Comparison of ENCODE assay signal across 8 mouse cellular contexts in genomic region chr19:7265478-7266191, GRCm38 (mm10). TPM values are rescaled to one million over a fixed set of nuclear protein-coding genes. Genes with fewer than 3 reads are reported as not detected.
DNase-seq lines count a peak whose midpoint lies in the region; ATAC-seq lines count a peak whose summit lies in the region.

No protein-coding gene starts in this region.

- H3K4me2 ChIP-seq in heart, embryonic 11.5 days: peak overlapping the region; percentile 91
- H3K4me2 ChIP-seq in forebrain, embryonic 13.5 days: peak overlapping the region; percentile 77
- H3K4me2 ChIP-seq in limb, embryonic 12.5 days: peak overlapping the region; percentile 87

- H3K9ac ChIP-seq in heart, embryonic 11.5 days (ENCODE audit: low read depth, low read length): 0 out of 2 replicates have a peak overlapping the region, but pooled peaks have one; percentile 6
- H3K9ac ChIP-seq in forebrain, embryonic 13.5 days: peak overlapping the region; percentile 98
- no peak overlapping the region; the same call in 1 of the 2 replicates for H3K9ac ChIP-seq in limb, embryonic 12.5 days (replicated peaks)

- peak overlapping the region; percentile 92 for H3K27ac ChIP-seq in heart, embryonic 11.5 days (ENCODE audit: low read depth, low read length)
- H3K27ac ChIP-seq in forebrain, embryonic 13.5 days: peak overlapping the region; percentile 100
- peak overlapping the region; percentile 98 for H3K27ac ChIP-seq in limb, embryonic 12.5 days

- H3K36me3 ChIP-seq in heart, embryonic 11.5 days (ENCODE audit: control insufficient read depth, insufficient read depth, low read length): peaks cover under 1% of the 10 kb centered on the region; the same call in 1 of the 2 replicates
- peaks cover 8% of the 10 kb centered on the region for H3K36me3 ChIP-seq in forebrain, embryonic 13.5 days (ENCODE audit: poor library complexity, severe bottlenecking)
- H3K36me3 ChIP-seq in limb, embryonic 12.5 days: peaks cover 10% of the 10 kb centered on the region

- H3K4me3 ChIP-seq in heart, embryonic 11.5 days (ENCODE audit: low read depth, low read length): no peak overlapping the region
- peak overlapping the region; percentile 91; the same call in 1 of the 2 replicates for H3K4me3 ChIP-seq in forebrain, embryonic 13.5 days
- 0 out of 2 replicates have a peak overlapping the region, but pooled peaks have one; percentile 4 for H3K4me3 ChIP-seq in limb, embryonic 12.5 days (replicated peaks)

- H3K4me1 ChIP-seq in heart, embryonic 11.5 days (ENCODE audit: control insufficient read depth, insufficient read depth, low read length): peaks cover 46% of the 10 kb centered on the region
- peaks cover 54% of the 10 kb centered on the region for H3K4me1 ChIP-seq in forebrain, embryonic 13.5 days
- H3K4me1 ChIP-seq in limb, embryonic 12.5 days (replicated peaks): peaks cover 56% of the 10 kb centered on the region

- intact Hi-C loops in heart, postnatal 36 days (cut with DNase I): loop anchor here (2.0 kb wide), 1 partner anchor 153 kb away; no protein-coding TSS in a partner anchor

- WGBS in heart, embryonic 11.5 days (ENCODE audit: insufficient replicate concordance): 20% methylated on average over 14 of the region's 14 CpGs
- 7% methylated on average over 14 of the region's 14 CpGs for WGBS in forebrain, embryonic 13.5 days
- 19% methylated on average over 14 of the region's 14 CpGs for WGBS in limb, embryonic 12.5 days

- no peaks in the 10 kb centered on the region for H3K9me3 ChIP-seq in heart, embryonic 11.5 days (replicated peaks; ENCODE audit: control insufficient read depth, low read length)
- 0 out of 2 replicates have a peak, but pooled peaks cover 4% of the 10 kb centered on the region for H3K9me3 ChIP-seq in forebrain, embryonic 13.5 days (replicated peaks)
- H3K9me3 ChIP-seq in limb, embryonic 12.5 days: peaks cover 7% of the 10 kb centered on the region; the same call in 1 of the 2 replicates

- no peak for ATAC-seq in heart, embryonic 11.5 days (replicated peaks; ENCODE audit: insufficient number of reproducible peaks, low FRiP score, low TSS enrichment)
- peak; percentile 31; the same call in 1 of the 2 replicates for ATAC-seq in forebrain, embryonic 13.5 days
- no peak for ATAC-seq in limb, embryonic 12.5 days (ENCODE audit: insufficient number of reproducible peaks, insufficient read depth, low FRiP score, low TSS enrichment, low read depth)
- ATAC-seq in megakaryocyte-erythroid progenitor cell, adult 5-6 weeks (replicated peaks; ENCODE audit: low FRiP score, low TSS enrichment, poor library complexity, severe bottlenecking): no peak

- no peaks in the 10 kb centered on the region for H3K27me3 ChIP-seq in heart, embryonic 11.5 days (ENCODE audit: control insufficient read depth, insufficient read depth, low read length)
- H3K27me3 ChIP-seq in forebrain, embryonic 13.5 days: no peaks in the 10 kb centered on the region
- no peaks in the 10 kb centered on the region for H3K27me3 ChIP-seq in limb, embryonic 12.5 days

- no peak for DNase-seq in heart, postnatal 36 days
- DNase-seq in NIH3T3 (ENCODE audit: low read depth): peak; percentile 31
- DNase-seq in testis, postnatal 10 days (ENCODE audit: low spot score): peak; percentile 62
- no peak for DNase-seq in adrenal gland, postnatal 10 days

RNA-seq across cellular contexts. Expression of gene Rcor2, which starts 1.5 kb away (rescaled TPM):
- polyA plus RNA-seq in heart, embryonic 11.5 days (2014; fragmentation: Nextera tagmentation; extraction: Ambion mirVana): 8.4 and 9.5 TPM in 2 replicates
- total RNA-seq in heart, postnatal 36 days (2021): 1 to 10 TPM; 5.4 to 7.8 TPM
- polyA plus RNA-seq in forebrain, embryonic 13.5 days (2015; fragmentation: Nextera tagmentation; extraction: Ambion mirVana): 58.1 and 60.6 TPM in 2 replicates
- polyA plus RNA-seq in limb, embryonic 12.5 days (2016; fragmentation: Nextera tagmentation; extraction: Ambion mirVana): 50.9 and 51.1 TPM in 2 replicates
- 1 to 10 TPM; 4.5 to 7.6 TPM for total RNA-seq in adrenal gland, postnatal 10 days (2021)
- total RNA-seq in megakaryocyte-erythroid progenitor cell, adult 5-6 weeks (2014; fragmentation: Nextera tagmentation): 5.0 and 5.4 TPM in 2 replicates
- total RNA-seq in megakaryocyte-erythroid progenitor cell, adult 5-6 weeks (2017): 4.0 and 19.5 TPM in 2 replicates

RNA-seq across cellular contexts. Expression of gene Naa40, which starts 24.7 kb away (rescaled TPM):
- 62.1 and 68.6 TPM in 2 replicates for polyA plus RNA-seq in heart, embryonic 11.5 days (2014; fragmentation: Nextera tagmentation; extraction: Ambion mirVana)
- total RNA-seq in heart, postnatal 36 days (2021): 10 to 100 TPM; 15.3 to 15.6 TPM
- polyA plus RNA-seq in forebrain, embryonic 13.5 days (2015; fragmentation: Nextera tagmentation; extraction: Ambion mirVana): 71.1 and 80.5 TPM in 2 replicates
- 69.7 and 73.1 TPM in 2 replicates for polyA plus RNA-seq in limb, embryonic 12.5 days (2016; fragmentation: Nextera tagmentation; extraction: Ambion mirVana)
- 10 to 100 TPM; 27.2 to 38.8 TPM for total RNA-seq in adrenal gland, postnatal 10 days (2021)
- 66.8 and 78.6 TPM in 2 replicates for total RNA-seq in megakaryocyte-erythroid progenitor cell, adult 5-6 weeks (2014; fragmentation: Nextera tagmentation)
- 45.4 and 49.0 TPM in 2 replicates for total RNA-seq in megakaryocyte-erythroid progenitor cell, adult 5-6 weeks (2017)

RNA-seq across cellular contexts. Expression of gene Cox8a, which starts 48.2 kb away (rescaled TPM):
- polyA plus RNA-seq in heart, embryonic 11.5 days (2014; fragmentation: Nextera tagmentation; extraction: Ambion mirVana): 1,752 and 1,771 TPM in 2 replicates
- total RNA-seq in heart, postnatal 36 days (2021): 100 to 1,000 TPM; 395 to 437 TPM
- 673 and 749 TPM in 2 replicates for polyA plus RNA-seq in forebrain, embryonic 13.5 days (2015; fragmentation: Nextera tagmentation; extraction: Ambion mirVana)
- 870 and 903 TPM in 2 replicates for polyA plus RNA-seq in limb, embryonic 12.5 days (2016; fragmentation: Nextera tagmentation; extraction: Ambion mirVana)
- 1,000 to 10,000 TPM; 1,477 to 1,649 TPM for total RNA-seq in adrenal gland, postnatal 10 days (2021)
- total RNA-seq in megakaryocyte-erythroid progenitor cell, adult 5-6 weeks (2014; fragmentation: Nextera tagmentation): 777 and 822 TPM in 2 replicates
- total RNA-seq in megakaryocyte-erythroid progenitor cell, adult 5-6 weeks (2017): 576 and 680 TPM in 2 replicates

RNA-seq across cellular contexts. Expression of gene Otub1, which starts 59.5 kb away (rescaled TPM):
- polyA plus RNA-seq in heart, embryonic 11.5 days (2014; fragmentation: Nextera tagmentation; extraction: Ambion mirVana): 172 and 186 TPM in 2 replicates
- 10 to 100 TPM; 72.2 to 72.6 TPM for total RNA-seq in heart, postnatal 36 days (2021)
- polyA plus RNA-seq in forebrain, embryonic 13.5 days (2015; fragmentation: Nextera tagmentation; extraction: Ambion mirVana): 242 and 249 TPM in 2 replicates
- polyA plus RNA-seq in limb, embryonic 12.5 days (2016; fragmentation: Nextera tagmentation; extraction: Ambion mirVana): 222 and 233 TPM in 2 replicates
- 100 to 1,000 TPM; 104 to 105 TPM for total RNA-seq in adrenal gland, postnatal 10 days (2021)
- 51.9 and 60.3 TPM in 2 replicates for total RNA-seq in megakaryocyte-erythroid progenitor cell, adult 5-6 weeks (2014; fragmentation: Nextera tagmentation)
- 59.8 and 81.4 TPM in 2 replicates for total RNA-seq in megakaryocyte-erythroid progenitor cell, adult 5-6 weeks (2017)

Comparison
In these comparisons a context has a peak if more than half of its experiments do, and no peak if none do; other contexts are left out.
1. DNase-seq: peak in NIH3T3 (single experiment) and testis, postnatal 10 days (single experiment); none in heart, postnatal 36 days (0 of 2) and adrenal gland, postnatal 10 days (single experiment).
2. Peak in every context shown above with its lines, with median percentiles within 50 percentile points of each other: H3K27ac ChIP-seq and H3K4me2 ChIP-seq.